Mouse (Mus musculus) cerebellum, adult 2 months (tissue): ENCODE results near the gene Fxyd1. TPM values are rescaled to one million over a fixed set of nuclear protein-coding genes. Genes with fewer than 3 reads are reported as not detected.

Experiments
- DNase-seq, 2 experiments: peaks; one replicate each; pipeline ENCODE4 v3.0.0; 2021
- H3K27ac ChIP-seq: fragments of 200-500 bp; 2 replicates; pipeline ENCODE4 v1.5.1; 2012; ENCODE audit warnings: low read length, control low read depth, inconsistent platforms; ENCODE audit not compliant: insufficient read depth
- H3K27me3 ChIP-seq: fragments of 200-500 bp; 2 replicates; pipeline ENCODE4 v1.6.1; 2012; ENCODE audit warnings: inconsistent platforms, mild to moderate bottlenecking, low read length, moderate library complexity; ENCODE audit not compliant: control insufficient read depth, insufficient read depth
- H3K4me1 ChIP-seq: fragments of 200-500 bp; 2 replicates; pipeline ENCODE4 v1.6.1; 2011; ENCODE audit warnings: low read length; ENCODE audit not compliant: control insufficient read depth, insufficient read depth
- H3K4me3 ChIP-seq: fragments of 200-500 bp; replicated peaks from 2 replicates; pipeline ENCODE3; 2011; ENCODE audit warnings: mild to moderate bottlenecking, low read depth, low read length, control low read depth; ENCODE audit not compliant: insufficient read depth
- CTCF ChIP-seq: fragments of 200-500 bp; IDR thresholded peaks from 2 replicates; pipeline ENCODE4 v1.5.1; 2011; ENCODE audit warnings: low read depth, mild to moderate bottlenecking, control low read depth, low read length, moderate library complexity, borderline replicate concordance; ENCODE audit not compliant: insufficient read depth
- POLR2A ChIP-seq: fragments of 200-500 bp; IDR thresholded peaks from 2 replicates; pipeline ENCODE4 v1.6.1; 2011; ENCODE audit warnings: low read length, control low read depth, borderline replicate concordance; ENCODE audit not compliant: insufficient read depth
- WGBS: fragments of 180-500 bp; shearing (Covaris S2); methylation state at CpG from one replicate; pipeline ENCODE4 v1.1.7; 2018; 5-methylcytosine and 5-hydroxymethylcytosine counted together
- polyA plus RNA-seq: library from polyadenylated mRNA; depleted of rRNA; stranded (reverse); fragments of >200 nt; gene quantifications from 2 replicates; pipeline ENCODE4 v1.2.3, GENCODE M21; 2012

Fxyd1 gene
- polyA plus RNA-seq, 1 experiment, result 202 TPM

GRCm38 (mm10) chr7:31096892-31097564, 40.0 kb upstream of the Fxyd1 start:
- Histone ChIP-seq H3K27ac (no peak overlapping the region), H3K4me1 (no peaks in the 10 kb centered on the region), H3K4me3 (no peak overlapping the region), H3K27me3 (no peaks in the 10 kb centered on the region)
- WGBS, result 78% methylated on average over 9 of the region's 9 CpGs
- TF ChIP-seq POLR2A, result no peak
- no peak for TF ChIP-seq CTCF
- DNase-seq, result no peak

GRCm38 (mm10) chr7:31094774-31095501, 37.9 kb upstream of the Fxyd1 start:
- TF ChIP-seq CTCF (0 out of 2 replicates have a peak, but pooled peaks have one; percentile 8), POLR2A (no peak)
- DNase-seq, result peak in 1 of 2 experiments; percentile 47
- H3K27me3 ChIP-seq, result no peaks in the 10 kb centered on the region
- no peak overlapping the region for H3K4me3 ChIP-seq
- H3K4me1 ChIP-seq, result no peaks in the 10 kb centered on the region
- 14% methylated on average over 12 of the region's 12 CpGs for WGBS
- no peak overlapping the region for H3K27ac ChIP-seq

- TF ChIP-seq CTCF (no peak), POLR2A (no peak)
- Histone ChIP-seq H3K27me3 (no peaks in the 10 kb centered on the region), H3K4me1 (no peaks in the 10 kb centered on the region), H3K4me3 (no peak overlapping the region), H3K27ac (no peak overlapping the region)
- 92% methylated on average over 2 of the region's 2 CpGs for WGBS
- DNase-seq, result no peak
These were observed 32.7 kb upstream of the Fxyd1 start for GRCm38 (mm10) chr7:31089721-31090120.

GRCm38 (mm10) chr7:31088206-31088605, 31.2 kb upstream of the Fxyd1 start:
- Histone ChIP-seq H3K4me3 (no peak overlapping the region), H3K4me1 (no peaks in the 10 kb centered on the region), H3K27me3 (no peaks in the 10 kb centered on the region), H3K27ac (no peak overlapping the region)
- DNase-seq, result no peak
- no peak for TF ChIP-seq POLR2A
- TF ChIP-seq CTCF, result no peak
- WGBS, result 33% methylated on average over 3 of the region's 3 CpGs

GRCm38 (mm10) chr7:31087262-31087661, 30.3 kb upstream of the Fxyd1 start:
- H3K27ac ChIP-seq, result no peak overlapping the region
- TF ChIP-seq POLR2A (no peak), CTCF (no peak)
- no peak for DNase-seq
- no peaks in the 10 kb centered on the region for H3K4me1 ChIP-seq
- WGBS, result 75% methylated on average over 2 of the region's 2 CpGs
- no peak overlapping the region for H3K4me3 ChIP-seq
- H3K27me3 ChIP-seq, result no peaks in the 10 kb centered on the region

GRCm38 (mm10) chr7:31086175-31086755, 29.3 kb upstream of the Fxyd1 start:
- TF ChIP-seq POLR2A (no peak), CTCF (no peak)
- DNase-seq, result no peak

GRCm38 (mm10) chr7:31085171-31085570, 28.2 kb upstream of the Fxyd1 start:
- Histone ChIP-seq H3K4me3 (no peak overlapping the region), H3K27me3 (no peaks in the 10 kb centered on the region), H3K27ac (peak overlapping the region; percentile 67; the same call in 1 of the 2 replicates), H3K4me1 (no peaks in the 10 kb centered on the region)
- DNase-seq, result peak in 1 of 2 experiments; percentile 51
- WGBS, result 47% methylated on average over 3 of the region's 3 CpGs
- TF ChIP-seq CTCF (no peak), POLR2A (no peak)

More at GRCm38 (mm10) chr7:31086175-31086755, 29.3 kb upstream of the Fxyd1 start:
- Histone ChIP-seq H3K4me3 (no peak overlapping the region), H3K27ac (peak overlapping the region; percentile 23; the same call in 1 of the 2 replicates), H3K27me3 (no peaks in the 10 kb centered on the region), H3K4me1 (no peaks in the 10 kb centered on the region)
- WGBS, result 61% methylated on average over 9 of the region's 9 CpGs
